Mouse (Mus musculus): ENCODE data around the gene Rabgap1l. TPM values are rescaled to one million over a fixed set of nuclear protein-coding genes. Genes with fewer than 3 reads are reported as not detected.
"Not testable (repeated sequence)": the region's sequence is repeated elsewhere in the genome, so short reads cannot be mapped to it uniquely, and the experiment has no call there.

Gene Rabgap1l
- total RNA-seq, 1 experiment from 2014 or later = 436 TPM

DNA sequence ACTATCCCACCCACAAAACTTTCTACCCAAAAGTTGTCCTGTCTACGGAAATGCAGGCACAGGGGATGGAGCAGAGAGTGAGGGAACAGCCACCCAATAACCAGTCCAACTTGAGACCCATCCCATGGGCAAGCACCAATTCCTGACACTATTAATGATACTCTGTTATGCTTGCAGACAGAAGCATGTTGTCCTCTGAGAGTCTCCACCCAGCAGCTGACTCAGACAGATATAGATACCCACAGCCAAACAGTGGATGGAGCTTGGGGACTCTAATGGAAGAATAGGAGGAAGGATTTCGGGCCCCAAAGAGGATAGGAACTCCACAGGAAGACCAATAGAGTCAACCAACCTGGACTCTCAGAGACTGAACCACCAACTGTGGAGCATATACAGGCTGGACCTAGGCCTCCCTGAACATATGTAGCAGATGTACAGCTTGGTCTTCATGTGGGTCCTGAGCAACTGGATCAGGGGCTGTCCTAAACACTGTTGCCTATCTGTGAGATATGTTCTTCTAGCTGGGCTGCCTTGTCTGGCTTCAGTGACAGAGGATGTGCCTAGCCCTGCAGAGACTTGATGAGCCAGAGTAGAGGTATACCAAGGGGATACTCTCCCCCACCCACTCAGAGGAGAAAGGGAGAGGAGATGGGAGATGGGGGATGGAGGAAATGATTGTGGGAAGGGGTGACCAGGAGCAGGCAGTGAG, 510.7 kb downstream of the Rabgap1l start:
- ATAC-seq (ENCODE audit: extremely low read depth, insufficient number of reproducible peaks, low FRiP score, poor library complexity, severe bottlenecking) = not testable (repeated sequence)

DNA sequence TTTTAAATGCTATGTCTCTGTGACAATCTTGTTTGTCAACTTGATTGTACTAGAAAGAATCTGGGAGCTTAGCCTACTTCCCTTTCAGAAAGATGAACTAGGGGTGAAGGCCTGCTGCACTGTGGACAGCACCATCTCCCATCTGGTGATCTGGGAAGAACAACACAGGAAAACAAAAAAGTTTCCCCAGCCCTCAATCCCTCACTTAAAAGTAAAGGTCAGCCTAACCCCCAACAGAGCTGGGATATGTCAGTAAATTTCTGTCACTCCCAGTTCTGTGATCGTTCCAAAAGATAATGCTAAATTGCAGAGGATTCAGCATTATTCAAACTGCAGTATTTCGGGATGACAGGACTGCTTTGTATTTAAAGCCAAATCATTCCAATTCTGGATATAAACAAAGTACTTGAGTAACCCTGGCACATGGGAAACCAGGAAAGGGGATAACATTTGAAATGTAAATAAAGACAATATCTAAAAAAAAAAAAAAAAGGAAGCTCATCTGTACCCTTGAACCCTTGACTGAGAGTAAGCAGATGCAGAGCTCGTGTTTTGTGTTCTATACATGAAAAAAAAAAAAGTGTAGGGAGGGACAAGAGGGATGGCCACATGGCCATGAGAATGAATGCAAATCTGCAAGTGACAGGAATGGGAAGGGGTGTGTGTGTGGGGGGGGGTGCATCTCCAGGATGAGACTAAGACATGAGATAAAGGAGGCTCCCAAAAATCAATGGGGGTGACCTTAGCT, 511.5 kb downstream of the Rabgap1l start:
- no peak for ATAC-seq (ENCODE audit: extremely low read depth, insufficient number of reproducible peaks, low FRiP score, poor library complexity, severe bottlenecking)

DNA sequence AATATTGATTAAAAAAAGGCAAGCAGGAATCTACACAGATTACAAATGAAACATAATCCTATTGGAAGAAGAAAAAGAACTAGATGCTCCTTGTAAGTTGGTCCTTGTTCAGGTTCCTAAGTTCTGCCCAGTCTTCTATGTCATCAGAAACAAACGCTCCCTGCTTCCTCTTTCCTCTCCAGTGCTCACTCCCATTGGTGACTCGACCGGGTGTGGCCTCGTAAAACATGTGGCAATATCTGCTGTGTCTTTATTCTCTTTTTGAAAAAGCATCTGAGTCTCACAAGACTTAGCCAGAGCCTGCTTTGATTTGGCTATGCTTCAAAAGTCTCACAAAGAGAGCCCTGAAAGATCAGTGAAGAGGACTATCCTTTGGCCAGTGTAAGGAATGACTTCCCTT, 512.4 kb downstream of the Rabgap1l start:
- ATAC-seq (ENCODE audit: extremely low read depth, insufficient number of reproducible peaks, low FRiP score, poor library complexity, severe bottlenecking) = peak; percentile 99

DNA sequence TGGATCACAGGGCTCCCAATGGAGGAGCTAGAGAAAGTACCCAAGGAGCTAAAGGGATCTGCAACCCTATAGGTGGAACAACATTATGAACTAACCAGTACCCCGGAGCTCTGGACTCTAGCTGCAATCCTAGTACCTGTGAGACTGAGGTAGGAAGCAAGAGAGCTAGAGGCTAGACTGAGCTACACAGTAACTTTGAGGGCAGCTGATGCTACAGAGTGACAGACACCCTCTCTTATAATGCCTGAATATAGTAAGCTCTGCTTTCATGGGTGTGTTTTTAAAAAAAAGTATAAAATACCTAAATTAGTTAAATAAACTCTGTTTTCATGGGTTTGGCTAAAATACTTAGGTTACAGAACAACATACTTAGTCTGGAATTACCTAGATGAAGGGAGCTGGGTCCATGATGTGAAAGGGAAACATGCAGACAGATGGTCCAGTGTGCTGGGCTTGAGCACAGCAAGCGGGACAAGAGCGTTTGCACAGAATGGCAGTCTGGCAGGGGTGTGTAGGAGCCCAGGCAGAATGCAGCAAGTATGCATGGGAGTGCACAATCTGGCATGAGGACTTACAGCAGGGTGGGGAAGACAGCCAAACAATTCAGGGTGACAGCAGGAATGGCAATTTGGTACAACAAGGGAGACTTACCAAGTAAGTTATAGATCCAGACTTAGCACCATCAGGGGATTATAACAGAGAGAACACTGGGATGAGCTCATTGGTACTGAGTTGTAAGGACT, 514.9 kb downstream of the Rabgap1l start:
- no peak for ATAC-seq (ENCODE audit: extremely low read depth, insufficient number of reproducible peaks, low FRiP score, poor library complexity, severe bottlenecking)

DNA sequence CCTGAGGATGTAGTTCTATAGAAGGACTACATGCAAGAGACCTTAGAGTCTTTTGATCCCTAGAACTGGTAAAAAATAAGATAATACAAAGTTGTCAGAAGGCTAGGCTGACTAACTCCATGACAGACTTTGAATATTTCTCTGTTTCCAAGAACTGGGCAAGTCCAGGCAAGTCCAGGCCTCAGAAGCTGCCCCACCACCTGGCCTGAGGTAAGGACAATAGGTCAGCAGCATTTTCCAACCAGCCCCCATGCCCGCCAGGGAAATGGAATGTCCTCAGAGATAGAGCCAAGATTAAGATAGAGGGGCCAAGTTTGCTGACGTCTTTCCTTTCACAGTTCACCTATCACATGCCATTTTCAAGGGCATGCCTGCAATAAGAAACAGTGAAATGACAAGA, 517.8 kb downstream of the Rabgap1l start:
- no peak for ATAC-seq (ENCODE audit: extremely low read depth, insufficient number of reproducible peaks, low FRiP score, poor library complexity, severe bottlenecking)

DNA sequence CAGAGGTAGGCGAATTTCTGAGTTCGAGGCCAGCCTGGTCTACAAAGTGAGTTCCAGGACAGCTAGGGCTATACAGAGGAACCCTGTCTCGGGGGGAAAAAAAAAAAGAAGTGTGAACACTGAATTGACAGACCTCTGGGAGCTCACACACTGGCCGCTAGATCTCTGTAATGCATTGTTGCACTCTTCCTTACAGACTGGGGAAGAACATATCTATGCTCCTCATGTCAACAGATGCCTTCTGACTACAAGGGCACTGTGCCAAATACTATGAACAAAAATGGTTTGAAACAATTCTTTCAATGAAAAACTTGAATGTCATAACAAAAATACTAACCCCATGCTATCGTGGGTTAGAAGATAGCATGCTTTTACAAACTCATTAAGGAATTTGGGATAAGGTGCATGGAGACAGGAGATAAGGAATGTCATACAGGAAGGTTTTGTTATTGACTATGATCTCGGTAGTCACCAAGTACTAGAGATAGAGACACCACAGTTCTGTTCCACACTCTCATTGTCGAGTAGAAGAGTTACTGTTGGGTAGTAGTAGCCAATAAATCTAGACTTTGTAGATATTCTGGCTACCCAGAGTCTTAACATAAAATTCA, 519.8 kb downstream of the Rabgap1l start:
- no peak for ATAC-seq (ENCODE audit: extremely low read depth, insufficient number of reproducible peaks, low FRiP score, poor library complexity, severe bottlenecking)

DNA sequence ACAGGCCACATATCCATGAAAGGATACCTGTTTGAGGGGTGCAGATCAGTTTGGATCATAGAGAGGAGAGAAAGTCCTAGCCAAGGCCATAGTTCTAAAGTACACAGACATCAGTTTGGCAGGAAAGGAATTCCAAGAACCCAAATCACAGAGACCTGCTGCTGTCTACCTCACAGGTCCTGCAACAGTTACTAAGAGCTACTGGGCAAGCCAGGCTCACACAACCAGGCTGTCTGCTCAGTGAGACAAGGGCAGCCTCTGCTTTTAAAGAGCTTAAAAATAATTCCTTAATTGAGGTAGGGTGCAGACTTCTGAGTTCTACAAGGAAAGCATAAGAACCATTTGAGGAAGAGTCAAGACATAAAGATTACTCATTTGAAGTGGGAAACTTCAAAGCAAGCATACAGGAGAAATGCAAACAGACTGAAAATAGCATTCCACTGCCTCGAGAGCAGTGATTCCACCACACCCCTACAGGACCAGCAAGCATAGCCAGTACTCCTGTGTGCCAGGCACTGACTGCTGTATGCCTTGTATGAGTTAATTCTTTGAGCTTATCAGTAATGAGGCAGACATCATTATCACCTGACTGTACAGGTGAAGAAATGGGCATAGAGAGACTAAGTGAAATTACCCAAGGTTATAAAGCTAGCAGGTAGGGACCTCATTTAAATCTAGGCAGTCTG, 521.6 kb downstream of the Rabgap1l start:
- no peak for ATAC-seq (ENCODE audit: extremely low read depth, insufficient number of reproducible peaks, low FRiP score, poor library complexity, severe bottlenecking)

DNA sequence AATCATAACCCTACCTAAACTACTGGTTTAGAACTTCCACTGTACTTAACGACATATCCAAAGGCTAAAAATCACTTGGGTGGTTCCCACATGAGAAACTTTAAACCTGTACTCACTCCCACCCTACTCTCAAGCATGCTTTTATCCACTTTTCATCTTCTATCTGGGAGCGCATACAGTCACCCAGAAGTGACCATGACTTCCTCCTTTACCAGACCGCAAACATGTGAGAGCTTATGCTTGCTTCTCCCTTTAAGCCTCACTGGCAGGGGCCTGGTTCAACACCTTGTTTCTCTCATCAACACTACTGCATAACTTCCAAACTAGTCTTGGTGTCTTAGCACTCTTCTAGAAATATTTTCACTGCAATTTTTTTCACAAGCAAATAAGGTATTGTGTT, 524.7 kb downstream of the Rabgap1l start:
- peak; percentile 97 for ATAC-seq (ENCODE audit: extremely low read depth, insufficient number of reproducible peaks, low FRiP score, poor library complexity, severe bottlenecking)

DNA sequence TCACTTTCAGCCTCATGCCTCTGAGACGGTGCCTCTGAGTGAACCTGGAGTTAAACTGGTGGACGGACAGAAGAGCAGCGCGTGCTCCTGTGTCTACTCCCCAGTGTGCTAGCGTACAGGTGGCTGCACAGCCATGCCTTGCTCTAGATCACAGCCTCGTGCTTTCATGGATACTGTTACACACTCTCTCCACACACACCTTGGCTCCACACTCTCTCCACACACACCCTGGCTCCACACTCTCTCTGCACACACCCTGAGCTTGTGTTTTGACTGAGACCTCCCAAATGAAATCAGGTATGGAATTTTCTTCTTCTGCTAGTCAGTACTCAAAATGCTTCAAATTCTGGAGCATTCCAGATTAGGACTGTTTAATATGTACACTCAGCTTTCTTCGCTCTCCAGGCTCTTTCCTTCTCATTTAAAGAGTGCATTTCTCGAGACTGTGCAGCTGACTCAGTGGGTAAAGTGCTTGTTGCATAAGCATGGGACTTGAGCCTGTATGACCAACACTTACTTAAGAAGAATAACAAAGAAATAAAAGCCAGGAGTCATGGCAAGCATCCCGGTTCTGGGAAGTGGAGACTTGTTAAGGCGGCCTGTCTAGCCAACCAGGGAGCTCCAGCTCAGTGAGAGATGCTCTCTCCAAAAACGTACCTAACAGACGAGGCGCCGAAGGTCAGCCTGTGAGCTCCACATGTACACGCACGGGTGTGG, 529.2 kb downstream of the Rabgap1l start:
- no peak for ATAC-seq (ENCODE audit: extremely low read depth, insufficient number of reproducible peaks, low FRiP score, poor library complexity, severe bottlenecking)

DNA sequence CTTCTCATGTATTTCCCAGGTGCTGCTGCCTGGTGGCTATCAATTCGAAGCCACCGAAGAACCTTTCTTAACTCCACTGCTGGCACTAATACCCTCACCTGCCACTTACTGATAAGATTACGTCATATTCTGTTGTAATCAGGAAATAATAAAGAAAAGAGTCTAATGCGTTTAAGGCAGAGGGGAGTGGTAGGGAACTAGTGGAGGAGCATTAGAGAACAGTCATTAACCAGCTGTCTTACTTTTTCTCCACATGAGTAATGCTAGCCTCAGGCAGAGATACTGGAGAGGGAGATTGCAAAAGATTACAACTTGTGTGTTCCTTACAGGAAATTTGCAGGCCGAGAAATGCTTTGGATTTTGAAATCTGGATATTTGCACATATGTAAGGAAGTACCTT, 530.0 kb downstream of the Rabgap1l start:
- no peak for ATAC-seq (ENCODE audit: extremely low read depth, insufficient number of reproducible peaks, low FRiP score, poor library complexity, severe bottlenecking)

DNA sequence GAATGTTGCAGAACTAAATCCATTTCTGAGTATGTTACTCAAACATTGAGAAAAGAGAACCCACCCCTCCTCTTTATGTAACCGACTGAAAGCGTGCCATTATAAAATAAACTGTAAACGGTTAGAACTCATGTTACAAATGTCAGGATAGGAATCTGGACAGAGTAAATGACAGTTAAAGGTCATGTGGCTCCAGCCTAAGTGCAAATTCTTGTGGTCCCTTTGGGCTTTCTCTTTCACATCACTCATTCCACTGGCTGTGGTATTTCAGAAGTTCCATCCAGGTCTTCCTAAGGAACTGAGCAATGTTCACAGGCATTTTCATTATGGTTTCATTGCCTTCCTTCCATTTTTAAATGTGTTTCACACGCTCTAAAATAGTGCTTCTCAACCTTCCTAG, 530.6 kb downstream of the Rabgap1l start:
- ATAC-seq (ENCODE audit: extremely low read depth, insufficient number of reproducible peaks, low FRiP score, poor library complexity, severe bottlenecking) = no peak

DNA sequence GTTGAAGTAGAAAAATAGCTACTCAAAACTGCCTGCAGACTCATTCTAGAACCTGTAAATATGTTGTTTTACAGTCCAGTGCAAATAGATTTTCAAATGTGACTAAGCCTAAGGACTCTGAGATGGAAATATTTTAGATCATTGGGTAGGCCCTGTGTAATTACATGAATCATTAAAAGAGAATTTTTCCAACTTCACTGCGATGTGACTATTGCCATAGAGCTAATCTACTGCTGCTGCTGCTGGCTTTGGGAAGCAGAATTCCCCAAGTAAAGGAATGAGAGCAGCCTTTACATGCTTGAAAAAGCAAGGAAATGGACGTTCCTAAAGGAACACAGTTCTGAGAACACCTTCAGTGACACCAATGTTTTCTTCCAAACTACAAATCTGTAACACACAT, 531.2 kb downstream of the Rabgap1l start:
- ATAC-seq (ENCODE audit: extremely low read depth, insufficient number of reproducible peaks, low FRiP score, poor library complexity, severe bottlenecking) = no peak

DNA sequence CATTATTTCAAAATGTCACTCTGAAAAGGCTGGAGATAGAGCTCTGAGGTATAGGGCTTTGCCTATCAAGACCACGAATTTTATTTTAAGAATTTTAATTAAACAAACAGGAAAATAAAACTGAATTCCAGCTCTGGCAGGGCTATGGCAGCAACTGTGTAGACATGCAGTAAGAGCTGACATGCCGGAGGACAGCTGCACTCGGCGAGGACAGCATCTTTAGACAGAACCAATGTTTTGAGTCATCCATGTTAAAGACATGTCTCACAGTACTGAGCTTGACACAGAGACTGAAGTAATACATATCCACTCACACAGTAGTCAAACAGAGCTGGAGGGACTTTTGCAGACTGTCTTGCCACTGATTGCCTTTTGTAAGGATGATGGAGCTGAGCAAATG, 532.4 kb downstream of the Rabgap1l start:
- ATAC-seq (ENCODE audit: extremely low read depth, insufficient number of reproducible peaks, low FRiP score, poor library complexity, severe bottlenecking) = no peak

DNA sequence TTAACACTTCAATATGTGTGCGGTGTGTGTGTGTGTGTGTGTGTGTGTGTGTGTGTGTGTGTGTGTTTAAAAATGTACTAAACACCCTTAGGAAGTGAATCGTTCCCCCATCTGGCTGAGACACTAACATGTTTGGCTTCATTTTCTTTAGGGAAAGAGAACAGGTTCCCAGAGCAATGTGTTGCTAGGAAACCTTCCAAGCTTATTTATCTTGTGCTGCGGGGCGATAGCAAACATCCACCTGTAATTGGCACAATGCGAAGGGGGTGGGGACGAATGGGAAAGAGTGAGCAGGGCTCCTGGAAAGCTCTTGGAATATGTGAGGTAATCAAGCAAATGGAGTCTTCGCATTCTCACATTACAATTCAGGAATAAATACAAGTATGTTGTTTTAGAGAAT, 533.1 kb downstream of the Rabgap1l start:
- no peak for ATAC-seq (ENCODE audit: extremely low read depth, insufficient number of reproducible peaks, low FRiP score, poor library complexity, severe bottlenecking)

DNA sequence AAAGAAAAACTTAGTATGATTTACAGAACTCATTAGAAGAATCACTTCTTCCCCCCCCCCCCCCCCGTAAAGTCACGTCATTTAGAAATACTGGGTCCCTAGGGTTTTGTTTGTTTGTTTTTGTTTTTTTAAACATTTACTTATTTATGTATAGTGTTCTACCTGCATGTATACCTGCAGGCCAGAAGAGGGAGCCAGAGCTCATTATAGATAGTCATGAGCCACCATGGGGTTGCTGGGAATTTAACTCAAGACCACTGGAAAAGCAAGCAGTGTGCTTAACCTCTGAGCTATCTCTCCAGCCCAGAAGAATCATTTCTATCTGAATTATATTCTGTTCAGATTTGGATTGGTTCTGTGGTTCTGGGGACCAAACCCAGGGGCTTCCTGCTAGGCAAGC, 539.9 kb downstream of the Rabgap1l start:
- ATAC-seq (ENCODE audit: extremely low read depth, insufficient number of reproducible peaks, low FRiP score, poor library complexity, severe bottlenecking) = no peak

DNA sequence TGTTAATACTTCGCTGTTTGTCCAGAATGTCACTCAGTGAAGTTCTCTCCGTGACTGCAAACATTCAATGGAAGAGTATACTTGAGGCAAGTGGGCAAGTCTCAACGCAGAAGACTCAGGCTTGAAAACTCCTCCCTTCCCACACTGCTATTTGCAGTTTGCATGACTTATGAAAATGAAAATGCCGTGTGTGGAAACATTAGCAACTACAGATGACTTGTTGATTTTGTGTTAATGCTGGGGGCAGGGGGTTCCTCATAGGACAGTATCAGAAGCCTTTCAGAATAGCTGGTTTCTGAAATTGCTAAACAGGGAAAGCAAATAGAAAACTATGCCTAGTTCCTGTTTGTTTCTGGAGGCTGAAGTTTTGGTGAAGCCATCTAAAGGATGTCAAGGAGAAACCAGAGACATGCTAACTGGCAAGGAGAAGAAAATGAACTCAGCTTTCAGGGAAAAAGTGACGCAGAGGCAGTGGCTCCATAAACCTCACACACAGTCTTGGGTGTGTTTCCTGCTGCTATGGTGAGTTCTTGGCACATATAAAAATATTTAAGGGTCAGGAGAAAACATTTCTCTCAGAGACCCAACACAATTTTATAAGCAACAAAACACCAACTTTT, 541.5 kb downstream of the Rabgap1l start:
- ATAC-seq (ENCODE audit: extremely low read depth, insufficient number of reproducible peaks, low FRiP score, poor library complexity, severe bottlenecking) = no peak

DNA sequence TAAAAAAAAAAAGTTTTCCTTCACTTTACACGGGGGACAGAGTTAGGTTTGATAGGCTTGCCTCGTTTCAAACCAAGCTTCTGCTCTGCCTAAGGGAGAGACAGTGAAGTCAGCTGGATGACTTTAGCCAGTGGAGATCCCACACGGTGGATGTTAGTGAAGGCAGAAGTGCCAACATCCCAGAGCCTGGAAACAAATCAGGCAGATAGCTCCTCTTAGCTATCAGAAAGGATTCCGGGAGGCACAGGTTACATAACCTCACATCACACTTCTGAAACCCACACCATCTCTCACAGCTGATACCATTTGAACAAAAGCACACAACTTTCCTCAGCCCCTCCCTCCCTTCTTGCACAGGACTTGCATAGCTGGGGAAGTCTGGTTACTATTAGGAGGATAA, 542.2 kb downstream of the Rabgap1l start:
- no peak for ATAC-seq (ENCODE audit: extremely low read depth, insufficient number of reproducible peaks, low FRiP score, poor library complexity, severe bottlenecking)

DNA sequence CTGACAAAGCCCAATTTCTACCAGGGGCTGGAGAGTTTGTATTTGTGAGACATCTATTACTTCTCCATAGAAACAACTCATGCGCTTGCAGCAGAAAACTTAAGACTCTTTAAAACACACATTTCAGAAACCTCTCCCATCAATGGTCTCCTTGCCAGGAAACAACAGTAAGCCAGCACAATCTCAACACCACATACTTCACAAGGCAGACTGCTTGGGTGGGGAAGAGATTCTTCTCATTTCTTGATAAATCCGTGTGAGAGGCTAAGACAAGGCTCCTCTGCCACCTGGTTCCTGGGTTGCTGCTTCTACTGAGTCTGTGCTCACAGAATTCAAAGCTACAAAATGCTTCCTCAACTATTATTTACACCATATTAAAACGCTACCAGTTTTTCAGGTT, 543.2 kb downstream of the Rabgap1l start:
- no peak for ATAC-seq (ENCODE audit: extremely low read depth, insufficient number of reproducible peaks, low FRiP score, poor library complexity, severe bottlenecking)
